Mouse (Mus musculus) intestine, embryonic 14.5 days (tissue): ENCODE data around the gene Mslnl. TPM values are rescaled to one million over a fixed set of nuclear protein-coding genes. Genes with fewer than 3 reads are reported as not detected.

Experiments used
- ATAC-seq: fragments of 200-750 bp; cut with Nextera tagmentation; replicated peaks from 2 replicates; pipeline ENCODE4 v1.8.0; 2017; ENCODE audit warnings: low read depth, moderate number of reproducible peaks, moderate TSS enrichment, moderate library complexity; ENCODE audit not compliant: low FRiP score, low TSS enrichment
- DNase-seq: peaks from one replicate; pipeline ENCODE4 v3.0.0-alpha.2; 2018; ENCODE audit warnings: low spot score
- H3K27ac ChIP-seq: fragments of 300-500 bp; sonication (generic); 2 replicates; pipeline ENCODE4 v1.5.1; 2014; ENCODE audit warnings: low read depth, mild to moderate bottlenecking, control low read depth
- H3K27me3 ChIP-seq: fragments of 300-500 bp; sonication (generic); replicated peaks from 2 replicates; pipeline ENCODE4 v1.6.1; 2014; ENCODE audit warnings: low read length, control low read depth; ENCODE audit not compliant: control insufficient read depth, insufficient read depth
- H3K36me3 ChIP-seq: fragments of 300-500 bp; sonication (generic); 2 replicates; pipeline ENCODE4 v1.6.1; 2014; ENCODE audit warnings: low read length, control low read depth; ENCODE audit not compliant: control insufficient read depth, insufficient read depth
- H3K4me1 ChIP-seq: fragments of 300-500 bp; sonication (generic); replicated peaks from 2 replicates; pipeline ENCODE4 v1.6.1; 2014; ENCODE audit warnings: low read length, control low read depth, mixed read lengths; ENCODE audit not compliant: control insufficient read depth, insufficient read depth
- H3K4me2 ChIP-seq: fragments of 300-500 bp; sonication (generic); 2 replicates; pipeline ENCODE4 v1.6.1; 2014; ENCODE audit warnings: low read length
- H3K4me3 ChIP-seq: fragments of 300-500 bp; sonication (generic); 2 replicates; pipeline ENCODE4 v1.5.1; 2014; ENCODE audit warnings: low read depth, low read length, control low read depth, mixed read lengths
- H3K9ac ChIP-seq: fragments of 300-500 bp; sonication (generic); 2 replicates; pipeline ENCODE4 v1.6.1; 2014; ENCODE audit warnings: mild to moderate bottlenecking, low read length
- H3K9me3 ChIP-seq: fragments of 300-500 bp; sonication (generic); 2 replicates; pipeline ENCODE4 v1.6.1; 2016; ENCODE audit warnings: low read length, control low read depth; ENCODE audit not compliant: control insufficient read depth
- WGBS: fragments of 180-500 bp; shearing (Covaris S2); extraction: QIAGEN DNeasy Blood & Tissue Kit; methylation state at CpG from one replicate; pipeline ENCODE4 v1.1.7; 2014; 5-methylcytosine and 5-hydroxymethylcytosine counted together
- polyA plus RNA-seq: library from polyadenylated mRNA; unstranded; fragments of >200 nt; fragmentation: Nextera tagmentation; extraction: Ambion mirVana; gene quantifications from 2 replicates; pipeline ENCODE4 v1.2.1, GENCODE M21; 2014

Mslnl gene
- polyA plus RNA-seq, 1 experiment from 2014 or later, result not detected

DNA sequence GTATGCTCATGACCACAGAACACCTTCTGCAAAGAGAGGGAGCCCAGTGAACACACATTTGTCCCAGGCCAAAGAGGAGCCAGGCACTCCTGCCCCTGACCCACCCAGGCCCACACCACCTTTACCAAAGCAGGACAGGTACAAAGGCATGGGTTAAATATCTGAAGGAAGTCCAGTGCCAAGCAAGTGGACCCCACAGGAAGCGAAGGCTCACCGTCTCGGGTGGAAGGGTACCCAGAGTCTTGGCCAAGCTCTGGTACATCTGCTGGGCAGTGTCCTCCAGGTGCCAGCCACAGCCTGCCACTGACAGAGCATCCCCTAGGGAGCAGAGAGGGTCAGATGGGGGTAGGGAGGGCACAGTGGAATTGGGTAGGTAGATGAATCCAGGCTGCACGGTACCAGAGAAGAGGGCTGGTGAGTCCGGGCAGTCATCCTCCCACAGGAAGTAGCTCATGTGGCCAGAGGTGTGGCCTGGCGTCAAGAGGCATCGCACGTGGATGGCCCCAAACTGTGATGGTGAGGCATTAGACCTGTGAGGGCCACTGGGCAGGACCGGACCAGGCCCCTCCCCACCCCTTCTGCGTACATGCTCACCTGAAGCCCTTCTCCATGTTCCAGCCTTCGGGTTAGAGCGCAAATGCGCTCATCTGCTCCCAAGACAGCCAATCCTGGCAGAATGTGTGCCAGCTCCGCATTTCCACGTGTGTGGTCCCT, 48.2 kb downstream of the Mslnl start:
- peaks cover 53% of the 10 kb centered on the region for H3K36me3 ChIP-seq
- H3K4me3 ChIP-seq, result peak overlapping the region; percentile 94; the same call in 1 of the 2 replicates
- no peaks in the 10 kb centered on the region for H3K9me3 ChIP-seq
- no peaks in the 10 kb centered on the region for H3K27me3 ChIP-seq
- ATAC-seq, result no peak
- WGBS, result 78% methylated on average over 15 of the region's 15 CpGs
- H3K27ac ChIP-seq, result no peak overlapping the region
- H3K4me1 ChIP-seq, result peaks cover 12% of the 10 kb centered on the region
- no peak for DNase-seq
- peak overlapping the region; percentile 94 for H3K4me2 ChIP-seq
- H3K9ac ChIP-seq, result no peak overlapping the region

GRCm38 (mm10) chr17:25785281-25785745, 49.5 kb downstream of the Mslnl start, which contains the start of gene Haghl:
TSS of gene Haghl (minus strand) at chr17:25785673.
- Histone ChIP-seq H3K36me3 (peaks cover 56% of the 10 kb centered on the region), H3K9ac (peak within 1 kb of the TSS; percentile 65), H3K4me2 (peak within 1 kb of the TSS; percentile 94), H3K4me1 (peaks cover 12% of the 10 kb centered on the region), H3K27ac (peak within 1 kb of the TSS; percentile 79), H3K9me3 (no peaks in the 10 kb centered on the region), H3K27me3 (no peaks in the 10 kb centered on the region), H3K4me3 (peak within 1 kb of the TSS; percentile 94)
- WGBS, result under 1% methylated on average over 23 of the region's 23 CpGs
- peak; percentile 99 for DNase-seq
- peak; percentile 82 for ATAC-seq

DNA sequence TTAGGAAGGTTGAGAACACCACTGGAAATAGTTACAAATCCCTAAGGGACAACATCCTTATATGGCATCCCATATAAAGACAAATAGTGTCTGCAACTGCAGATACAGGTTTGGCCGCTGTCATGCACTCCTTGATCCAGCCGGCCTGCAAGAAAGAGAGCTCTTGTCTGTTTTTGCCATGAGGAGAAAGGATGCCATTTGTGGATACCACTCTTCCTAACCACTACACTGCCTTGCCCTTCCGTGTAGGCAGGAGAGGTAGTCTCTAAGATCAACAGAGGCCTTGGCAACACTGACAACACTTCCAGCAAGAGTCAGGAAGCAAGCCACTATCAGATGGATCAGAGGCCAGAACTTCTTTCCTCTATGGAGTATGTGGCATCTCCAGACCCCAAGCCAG, 50.4 kb downstream of the Mslnl start, which contains the start of gene Ccdc78:
Gene Ccdc78 (plus strand): TSS at position 301 of the 400 bp plus-strand sequence.
- Histone ChIP-seq H3K9ac (peak within 1 kb of the TSS; percentile 65), H3K27ac (peak within 1 kb of the TSS; percentile 79; the same call in 1 of the 2 replicates), H3K4me1 (peaks cover 18% of the 10 kb centered on the region), H3K4me2 (peak within 1 kb of the TSS; percentile 94), H3K4me3 (peak within 1 kb of the TSS; percentile 94), H3K9me3 (no peaks in the 10 kb centered on the region), H3K36me3 (peaks cover 50% of the 10 kb centered on the region), H3K27me3 (no peaks in the 10 kb centered on the region)
- ATAC-seq (no peak), DNase-seq (no peak)
- WGBS, result 80% methylated on average over 3 of the region's 3 CpGs

DNA sequence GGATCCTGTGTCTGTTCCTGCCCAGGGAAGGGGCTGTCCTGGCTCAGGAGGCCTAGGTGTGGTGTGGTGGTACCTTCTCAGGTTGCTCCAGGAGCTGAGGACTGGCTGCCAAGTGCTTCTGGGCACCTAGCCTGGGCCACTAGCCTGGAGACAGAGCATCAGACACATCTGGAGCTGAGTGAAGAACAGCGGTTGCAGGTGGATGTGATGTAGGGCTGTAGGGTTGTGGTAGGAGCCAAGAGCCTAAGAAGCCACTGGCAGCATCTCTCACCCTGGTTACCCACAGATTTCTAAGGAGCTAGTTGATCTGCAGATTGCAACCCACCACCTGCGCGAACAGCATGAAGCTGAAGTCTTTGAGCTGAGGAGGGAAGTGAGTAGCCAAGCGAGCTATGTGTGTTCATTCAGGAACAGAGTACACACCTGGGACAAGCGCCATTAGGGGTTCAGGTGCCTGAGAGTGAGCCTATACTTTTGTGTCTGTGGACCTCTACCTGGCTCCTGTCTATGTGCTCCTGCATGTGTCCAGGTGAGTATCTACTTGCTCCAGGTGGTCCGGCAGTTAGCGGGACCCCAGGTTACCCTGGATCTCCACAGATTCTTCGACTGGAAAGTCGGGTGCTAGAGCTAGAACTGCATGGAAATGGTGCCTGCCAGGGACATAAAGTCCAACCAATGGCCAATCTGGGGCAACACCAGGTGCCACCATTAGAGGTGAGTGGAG, 51.1 kb downstream of the Mslnl start:
- Histone ChIP-seq H3K9me3 (no peaks in the 10 kb centered on the region), H3K27me3 (no peaks in the 10 kb centered on the region), H3K9ac (no peak overlapping the region), H3K4me2 (no peak overlapping the region), H3K27ac (no peak overlapping the region), H3K4me3 (no peak overlapping the region), H3K4me1 (peaks cover 23% of the 10 kb centered on the region), H3K36me3 (peaks cover 43% of the 10 kb centered on the region)
- no peak for DNase-seq
- WGBS, result 89% methylated on average over 9 of the region's 9 CpGs
- ATAC-seq, result no peak

GRCm38 (mm10) chr17:25791320-25791842, 55.5 kb downstream of the Mslnl start:
- WGBS, result 27% methylated on average over 19 of the region's 19 CpGs
- Histone ChIP-seq H3K4me2 (peak overlapping the region; percentile 91), H3K4me3 (peak overlapping the region; percentile 88), H3K9me3 (no peaks in the 10 kb centered on the region), H3K9ac (peak overlapping the region; percentile 74), H3K4me1 (peaks cover 30% of the 10 kb centered on the region), H3K36me3 (peaks cover 27% of the 10 kb centered on the region), H3K27ac (peak overlapping the region; percentile 98; the same call in 1 of the 2 replicates), H3K27me3 (no peaks in the 10 kb centered on the region)
- no peak for DNase-seq
- ATAC-seq, result peak; percentile 3; the same call in 1 of the 2 replicates

GRCm38 (mm10) chr17:25791843-25792527, 56.1 kb downstream of the Mslnl start:
- Histone ChIP-seq H3K4me2 (peak overlapping the region; percentile 91), H3K27ac (peak overlapping the region; percentile 98), H3K9me3 (no peaks in the 10 kb centered on the region), H3K4me1 (peaks cover 30% of the 10 kb centered on the region), H3K9ac (peak overlapping the region; percentile 74), H3K36me3 (peaks cover 27% of the 10 kb centered on the region), H3K4me3 (peak overlapping the region; percentile 88), H3K27me3 (no peaks in the 10 kb centered on the region)
- DNase-seq, result peak; percentile 97
- ATAC-seq, result peak; percentile 71
- WGBS, result under 1% methylated on average over 45 of the region's 45 CpGs

DNA sequence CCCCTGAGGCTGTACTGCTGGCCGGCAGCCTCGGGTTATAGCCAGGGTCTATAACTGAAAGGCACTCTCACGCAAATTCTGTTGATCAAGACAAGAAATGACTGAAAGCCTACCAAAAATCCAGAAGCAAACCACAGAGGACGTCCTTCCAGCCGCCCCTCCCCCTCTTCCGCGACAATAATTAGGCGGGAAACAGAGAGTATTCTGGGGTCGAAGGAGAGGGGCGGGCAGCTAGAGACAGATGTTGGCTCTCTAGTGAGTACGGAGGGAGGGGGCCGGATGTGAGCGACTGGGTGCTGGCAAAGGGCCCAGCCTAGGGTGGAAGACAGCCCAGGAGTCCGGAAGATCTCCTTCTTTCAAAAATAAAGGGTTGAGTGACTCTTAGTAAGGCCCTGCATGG, 56.8 kb downstream of the Mslnl start, which contains the start of gene Fam173a:
Gene Fam173a (minus strand): TSS at position 287 of the 400 bp plus-strand sequence.
- peak within 1 kb of the TSS; percentile 98 for H3K27ac ChIP-seq
- peak; percentile 66 for ATAC-seq
- DNase-seq, result no peak
- peak within 1 kb of the TSS; percentile 74 for H3K9ac ChIP-seq
- H3K4me2 ChIP-seq, result peak within 1 kb of the TSS; percentile 91
- H3K4me1 ChIP-seq, result peaks cover 35% of the 10 kb centered on the region
- under 1% methylated on average over 14 of the region's 14 CpGs for WGBS
- H3K4me3 ChIP-seq, result peak within 1 kb of the TSS; percentile 88
- no peaks in the 10 kb centered on the region for H3K27me3 ChIP-seq
- peaks cover 21% of the 10 kb centered on the region for H3K36me3 ChIP-seq
- H3K9me3 ChIP-seq, result no peaks in the 10 kb centered on the region

GRCm38 (mm10) chr17:25794197-25794596, 58.4 kb downstream of the Mslnl start:
- Histone ChIP-seq H3K4me2 (no peak overlapping the region), H3K9me3 (no peaks in the 10 kb centered on the region), H3K27me3 (no peaks in the 10 kb centered on the region), H3K4me1 (peaks cover 35% of the 10 kb centered on the region), H3K4me3 (no peak overlapping the region), H3K9ac (no peak overlapping the region), H3K36me3 (peaks cover 9% of the 10 kb centered on the region), H3K27ac (peak overlapping the region; percentile 98; the same call in 1 of the 2 replicates)
- DNase-seq, result no peak
- 76% methylated on average over 13 of the region's 13 CpGs for WGBS
- ATAC-seq, result no peak
